Mouse (Mus musculus): Measurements from ENCODE around the gene En1. TPM values are rescaled to one million over a fixed set of nuclear protein-coding genes. Genes with fewer than 3 reads are reported as not detected.

En1 gene
- polyA plus RNA-seq, 1 experiment from 2014 or later: 0.05 TPM

DNA sequence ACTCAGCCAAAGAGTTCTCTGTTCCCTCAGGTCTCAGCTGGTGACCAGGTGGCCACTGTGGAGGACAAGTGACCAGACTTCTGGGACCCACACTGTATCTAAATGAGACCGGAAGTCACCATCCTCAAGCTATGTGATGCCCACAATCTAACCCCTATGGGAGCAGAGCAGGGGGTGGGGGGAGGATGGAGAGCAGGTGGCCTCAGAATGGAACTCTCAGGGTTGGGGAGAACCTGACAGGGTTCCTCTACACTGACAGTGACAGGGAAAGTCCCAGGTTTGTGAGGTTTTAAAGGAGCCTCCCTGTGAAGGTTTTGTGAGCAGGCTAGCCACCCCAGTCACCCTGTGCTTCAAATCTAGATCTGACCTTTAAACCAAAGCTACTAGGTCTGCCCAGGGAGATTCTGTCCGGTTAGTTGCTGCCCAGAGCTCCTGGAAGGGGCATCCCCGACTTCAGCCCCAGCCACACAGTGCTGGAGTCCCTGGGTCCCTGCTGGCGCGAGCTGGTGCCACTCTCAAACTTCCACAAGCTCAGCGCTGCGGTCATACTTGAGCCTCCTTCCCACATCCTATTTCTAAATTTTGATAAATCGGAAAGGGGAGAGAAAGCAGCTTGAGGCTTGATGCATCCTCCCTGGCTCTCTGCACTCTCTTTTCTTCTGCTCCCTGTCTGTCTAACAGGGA lies 8.8 kb upstream of the En1 start:
- ATAC-seq: no peak
- H3K36me3 ChIP-seq: no peaks in the 10 kb centered on the region
- WGBS (ENCODE audit: insufficient replicate concordance): 12% methylated on average over 8 of the region's 8 CpGs
- H3K4me2 ChIP-seq: no peak overlapping the region
- 0 out of 2 replicates have a peak, but pooled peaks cover 2% of the 10 kb centered on the region for H3K4me1 ChIP-seq
- no peak overlapping the region for H3K27ac ChIP-seq
- H3K9me3 ChIP-seq (replicated peaks): no peaks in the 10 kb centered on the region
- H3K27me3 ChIP-seq (replicated peaks): peaks cover 98% of the 10 kb centered on the region
- H3K4me3 ChIP-seq: no peak overlapping the region
- H3K9ac ChIP-seq: no peak overlapping the region

DNA sequence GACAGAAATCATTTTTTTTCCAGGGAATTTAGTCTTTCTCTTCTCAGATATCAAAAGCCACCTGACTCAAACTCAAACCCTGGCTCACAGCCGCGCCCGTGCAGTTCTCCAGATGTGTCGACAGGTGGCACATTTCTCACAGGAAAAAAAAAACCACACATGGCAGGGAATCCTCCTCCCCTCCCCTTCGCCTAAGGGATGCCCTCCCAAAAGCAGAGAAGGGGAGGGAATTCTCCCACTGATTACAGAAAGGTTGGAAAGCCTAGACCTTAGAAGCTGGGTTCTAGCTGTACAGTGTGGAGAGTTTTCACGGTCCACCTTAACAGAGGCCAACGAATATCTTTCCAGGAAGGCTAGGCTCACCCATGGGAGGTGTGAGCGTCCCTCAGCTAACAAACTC lies 7.6 kb upstream of the En1 start:
- 2% methylated on average over 8 of the region's 8 CpGs for WGBS (ENCODE audit: insufficient replicate concordance)
- Histone ChIP-seq H3K9me3 (replicated peaks) (no peaks in the 10 kb centered on the region), H3K27me3 (replicated peaks) (peaks cover 98% of the 10 kb centered on the region), H3K36me3 (no peaks in the 10 kb centered on the region), H3K4me3 (no peak overlapping the region), H3K27ac (no peak overlapping the region), H3K4me2 (no peak overlapping the region), H3K4me1 (no peaks in the 10 kb centered on the region), H3K9ac (no peak overlapping the region)
- no peak for ATAC-seq

DNA sequence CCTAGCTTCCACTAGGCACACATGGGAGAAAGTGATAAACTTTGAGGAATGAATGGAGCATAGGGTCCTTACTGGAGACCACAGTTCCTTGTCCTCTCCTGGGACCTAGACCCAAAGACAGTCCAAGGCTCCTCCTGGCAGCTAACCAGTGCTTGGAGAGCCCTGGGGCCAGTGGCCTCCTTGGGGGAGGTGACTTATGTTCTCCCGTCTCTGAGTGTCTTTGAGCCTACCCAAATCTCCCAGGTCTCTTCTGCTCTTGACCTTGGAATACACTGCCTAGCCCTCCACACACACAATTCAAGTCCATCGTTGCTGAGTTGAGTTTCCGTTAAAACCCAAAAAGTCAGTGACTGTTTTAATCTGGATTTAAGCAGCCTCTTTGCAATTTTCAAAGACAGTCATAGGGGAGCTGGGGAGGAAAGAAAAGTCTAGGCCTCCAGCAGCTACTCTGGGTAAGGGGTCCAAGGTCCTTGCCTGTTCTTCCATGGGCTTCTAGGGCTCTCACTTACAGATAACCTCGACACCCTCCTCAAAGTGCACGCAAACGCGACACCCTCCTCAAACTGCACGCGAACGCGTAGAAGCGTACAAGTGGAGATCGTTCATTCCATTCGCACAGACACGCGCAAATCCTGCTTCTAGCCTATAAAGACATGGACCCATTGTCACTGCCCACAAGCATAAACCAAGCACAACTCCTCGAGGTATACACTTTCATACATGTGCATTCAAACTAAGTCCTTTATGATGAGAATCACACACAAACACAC lies 6.6 kb upstream of the En1 start:
- no peak for ATAC-seq
- no peak overlapping the region for H3K4me3 ChIP-seq
- no peak overlapping the region for H3K27ac ChIP-seq
- no peaks in the 10 kb centered on the region for H3K4me1 ChIP-seq
- H3K9me3 ChIP-seq (replicated peaks): no peaks in the 10 kb centered on the region
- no peak overlapping the region for H3K4me2 ChIP-seq
- H3K36me3 ChIP-seq: no peaks in the 10 kb centered on the region
- 4% methylated on average over 17 of the region's 17 CpGs for WGBS (ENCODE audit: insufficient replicate concordance)
- H3K9ac ChIP-seq: no peak overlapping the region
- peaks cover 100% of the 10 kb centered on the region for H3K27me3 ChIP-seq (replicated peaks)

DNA sequence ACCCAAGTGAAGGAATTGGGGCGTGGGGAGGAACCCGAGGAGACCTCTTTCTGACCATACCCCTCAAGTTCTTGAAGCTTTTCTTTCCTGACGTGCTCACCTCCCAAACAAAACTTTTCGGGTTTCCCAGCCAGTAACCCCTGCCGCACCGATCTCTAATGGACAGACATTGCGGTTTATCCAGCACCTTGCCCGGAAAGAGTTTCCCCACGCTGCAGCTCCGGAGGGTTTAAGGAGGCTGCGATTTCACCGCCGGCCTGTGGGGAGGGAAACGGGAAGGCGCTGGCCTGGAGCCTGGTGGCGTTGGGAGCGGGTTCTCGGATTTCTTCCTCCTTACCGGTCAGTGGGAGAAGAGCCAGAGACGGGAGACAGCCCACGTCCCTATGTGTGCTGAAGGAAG lies 5.9 kb upstream of the En1 start:
- 2% methylated on average over 19 of the region's 21 CpGs for WGBS (ENCODE audit: insufficient replicate concordance)
- H3K4me1 ChIP-seq: no peaks in the 10 kb centered on the region
- H3K9ac ChIP-seq: no peak overlapping the region
- no peaks in the 10 kb centered on the region for H3K9me3 ChIP-seq (replicated peaks)
- ATAC-seq: no peak
- H3K4me2 ChIP-seq: peak overlapping the region; percentile 25
- no peak overlapping the region for H3K27ac ChIP-seq
- H3K27me3 ChIP-seq (replicated peaks): peaks cover 100% of the 10 kb centered on the region
- H3K4me3 ChIP-seq: no peak overlapping the region
- H3K36me3 ChIP-seq: no peaks in the 10 kb centered on the region

DNA sequence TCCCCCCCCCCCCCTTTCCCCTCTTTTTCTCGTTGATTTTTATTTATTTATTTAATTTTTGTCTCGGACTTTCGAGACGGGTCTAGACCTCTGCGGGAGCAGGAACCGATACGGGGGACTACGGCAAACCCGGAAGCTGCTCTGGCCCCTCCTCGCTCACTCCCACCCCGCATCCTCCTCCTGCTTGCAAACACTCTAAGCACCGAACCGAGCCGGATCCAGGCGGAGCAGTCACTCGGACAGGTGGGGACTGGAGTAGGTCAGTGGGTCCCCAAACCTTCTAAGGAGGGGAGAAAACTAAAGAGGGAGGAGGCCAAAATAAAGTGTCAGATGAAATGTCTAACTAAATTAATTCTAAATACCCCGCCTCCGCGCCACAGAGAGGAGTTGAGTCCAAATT lies 5.4 kb upstream of the En1 start:
- Histone ChIP-seq H3K36me3 (no peaks in the 10 kb centered on the region), H3K4me1 (no peaks in the 10 kb centered on the region), H3K9ac (no peak overlapping the region), H3K27ac (no peak overlapping the region), H3K4me2 (peak overlapping the region; percentile 25), H3K9me3 (replicated peaks) (no peaks in the 10 kb centered on the region), H3K27me3 (replicated peaks) (peaks cover 100% of the 10 kb centered on the region), H3K4me3 (no peak overlapping the region)
- no peak for ATAC-seq
- 1% methylated on average over 19 of the region's 19 CpGs for WGBS (ENCODE audit: insufficient replicate concordance)

DNA sequence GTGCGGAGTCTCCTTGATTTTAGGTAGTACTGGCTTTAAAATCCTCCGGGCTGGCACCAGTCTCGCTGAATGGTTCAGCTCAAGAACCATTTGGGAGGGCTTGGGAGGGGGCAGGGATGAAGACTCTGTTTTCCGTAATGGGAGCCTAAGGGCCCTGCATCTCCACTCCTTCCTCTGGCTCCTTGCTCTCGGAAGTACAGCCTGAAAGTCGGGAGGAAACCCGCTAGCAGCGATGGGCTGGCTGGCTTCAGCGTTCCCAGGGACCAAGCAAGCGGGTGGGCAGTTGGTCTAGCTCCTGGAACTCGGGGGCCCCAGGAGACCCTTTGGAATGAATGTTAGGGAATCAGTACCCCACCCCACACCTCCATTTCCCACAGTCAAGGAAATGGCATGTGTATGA lies 4.9 kb upstream of the En1 start:
- no peak overlapping the region for H3K4me3 ChIP-seq
- no peaks in the 10 kb centered on the region for H3K4me1 ChIP-seq
- H3K27me3 ChIP-seq (replicated peaks): peaks cover 100% of the 10 kb centered on the region
- ATAC-seq: no peak
- H3K9me3 ChIP-seq (replicated peaks): no peaks in the 10 kb centered on the region
- no peaks in the 10 kb centered on the region for H3K36me3 ChIP-seq
- no peak overlapping the region for H3K9ac ChIP-seq
- WGBS (ENCODE audit: insufficient replicate concordance): 3% methylated on average over 11 of the region's 11 CpGs
- H3K4me2 ChIP-seq: no peak overlapping the region
- no peak overlapping the region for H3K27ac ChIP-seq

DNA sequence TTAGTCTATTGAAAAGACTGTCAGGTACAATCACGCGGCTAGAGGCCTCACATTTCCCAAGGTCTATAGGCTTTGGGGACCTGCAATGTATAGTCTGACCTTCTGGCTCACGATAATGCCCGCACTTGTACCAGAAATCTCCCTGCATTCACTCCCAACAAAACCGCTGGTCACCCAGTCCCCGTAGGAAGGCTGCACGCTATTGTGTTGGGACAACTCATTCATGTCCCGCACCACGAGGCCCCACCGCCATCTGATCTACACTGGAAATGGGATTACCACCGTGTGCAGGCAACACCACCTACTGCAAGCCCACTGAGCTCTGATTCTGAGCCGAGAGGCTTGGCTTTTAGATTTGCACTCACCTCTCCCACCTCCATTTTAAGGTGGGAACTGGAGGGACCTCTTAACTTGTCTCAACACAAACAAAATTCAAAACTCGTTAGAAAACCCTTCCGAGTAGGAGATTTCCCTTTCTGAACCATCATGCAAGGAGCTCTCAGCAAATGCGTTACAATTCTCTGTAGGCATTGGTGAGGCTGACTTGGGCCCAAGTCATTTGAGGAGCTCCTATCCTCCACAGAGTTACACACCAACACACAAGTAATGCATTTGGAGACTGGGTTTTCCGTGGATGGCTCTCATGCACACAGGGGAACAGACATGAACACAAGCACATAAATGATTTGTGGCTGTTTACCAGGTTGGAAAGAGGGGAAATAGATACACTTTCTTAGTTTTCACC lies 3.9 kb upstream of the En1 start:
- no peak for ATAC-seq
- WGBS (ENCODE audit: insufficient replicate concordance): 4% methylated on average over 16 of the region's 16 CpGs
- H3K4me2 ChIP-seq: no peak overlapping the region
- peaks cover 7% of the 10 kb centered on the region for H3K4me1 ChIP-seq
- peaks cover 100% of the 10 kb centered on the region for H3K27me3 ChIP-seq (replicated peaks)
- no peak overlapping the region for H3K9ac ChIP-seq
- H3K9me3 ChIP-seq (replicated peaks): no peaks in the 10 kb centered on the region
- H3K36me3 ChIP-seq: no peaks in the 10 kb centered on the region
- no peak overlapping the region for H3K27ac ChIP-seq
- H3K4me3 ChIP-seq: no peak overlapping the region

DNA sequence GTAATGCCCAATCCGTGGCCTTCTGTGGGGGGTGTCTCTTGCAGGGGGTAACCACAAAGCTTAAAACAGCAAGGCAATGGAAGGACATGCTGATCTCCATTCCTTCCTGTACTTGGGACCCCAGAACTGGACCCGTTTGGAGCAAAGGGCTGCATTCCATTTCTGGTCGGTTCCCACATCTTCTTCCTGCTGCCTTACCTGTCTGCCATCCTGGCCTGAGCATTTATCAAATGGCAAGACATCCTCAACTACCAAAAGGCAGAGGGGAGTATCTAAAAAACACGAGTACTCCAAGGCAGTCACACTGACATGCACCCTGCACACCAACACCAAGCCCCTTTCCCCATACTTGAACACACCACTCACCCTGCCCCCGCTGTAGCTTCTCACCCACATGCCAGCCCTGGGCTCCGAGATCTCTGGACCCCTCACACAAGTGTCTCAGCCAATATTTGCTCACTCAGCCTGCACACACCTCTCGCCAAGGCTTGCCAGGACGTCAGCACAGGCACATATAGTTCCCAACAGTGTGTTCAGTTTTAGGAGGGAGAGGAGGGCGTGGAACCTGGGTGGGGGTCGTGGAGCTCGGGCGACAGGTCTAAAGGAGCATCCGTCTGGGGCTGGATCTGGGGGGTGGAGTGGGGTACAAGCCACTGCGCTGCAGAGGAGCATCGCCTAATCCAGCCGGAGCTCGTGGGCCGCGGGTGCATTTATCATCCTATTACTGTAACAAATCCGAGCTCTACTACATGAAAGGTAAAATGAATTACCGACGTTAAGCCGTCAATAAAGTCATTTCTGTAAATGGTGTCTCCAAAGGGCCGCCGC lies 2.7 kb upstream of the En1 start:
- 3% methylated on average over 25 of the region's 25 CpGs for WGBS (ENCODE audit: insufficient replicate concordance)
- Histone ChIP-seq H3K4me1 (peaks cover 9% of the 10 kb centered on the region), H3K27me3 (replicated peaks) (peaks cover 100% of the 10 kb centered on the region), H3K27ac (no peak overlapping the region), H3K4me3 (no peak overlapping the region), H3K4me2 (no peak overlapping the region), H3K9me3 (replicated peaks) (no peaks in the 10 kb centered on the region), H3K9ac (no peak overlapping the region), H3K36me3 (no peaks in the 10 kb centered on the region)
- ATAC-seq: no peak

DNA sequence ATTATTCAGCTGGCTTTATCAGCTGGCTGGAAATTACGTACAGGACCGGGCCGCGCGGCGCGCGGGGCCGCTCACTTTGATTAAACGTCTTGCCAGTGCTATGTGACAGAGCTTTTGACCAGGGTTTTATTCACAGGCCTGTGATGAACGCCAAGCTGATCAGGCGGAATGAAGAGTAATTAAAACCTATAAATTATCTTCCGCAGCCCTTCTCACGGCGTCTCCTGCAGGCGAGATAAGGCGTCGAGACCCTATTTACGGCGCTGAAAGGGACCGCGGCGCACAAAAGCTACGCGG lies 2.1 kb upstream of the En1 start:
- no peak overlapping the region for H3K9ac ChIP-seq
- H3K36me3 ChIP-seq: no peaks in the 10 kb centered on the region
- no peaks in the 10 kb centered on the region for H3K9me3 ChIP-seq (replicated peaks)
- H3K4me3 ChIP-seq: no peak overlapping the region
- H3K27me3 ChIP-seq (replicated peaks): peaks cover 100% of the 10 kb centered on the region
- H3K4me1 ChIP-seq: peaks cover 9% of the 10 kb centered on the region
- no peak for ATAC-seq
- no peak overlapping the region for H3K27ac ChIP-seq
- H3K4me2 ChIP-seq: no peak overlapping the region
- WGBS (ENCODE audit: insufficient replicate concordance): 3% methylated on average over 25 of the region's 25 CpGs

DNA sequence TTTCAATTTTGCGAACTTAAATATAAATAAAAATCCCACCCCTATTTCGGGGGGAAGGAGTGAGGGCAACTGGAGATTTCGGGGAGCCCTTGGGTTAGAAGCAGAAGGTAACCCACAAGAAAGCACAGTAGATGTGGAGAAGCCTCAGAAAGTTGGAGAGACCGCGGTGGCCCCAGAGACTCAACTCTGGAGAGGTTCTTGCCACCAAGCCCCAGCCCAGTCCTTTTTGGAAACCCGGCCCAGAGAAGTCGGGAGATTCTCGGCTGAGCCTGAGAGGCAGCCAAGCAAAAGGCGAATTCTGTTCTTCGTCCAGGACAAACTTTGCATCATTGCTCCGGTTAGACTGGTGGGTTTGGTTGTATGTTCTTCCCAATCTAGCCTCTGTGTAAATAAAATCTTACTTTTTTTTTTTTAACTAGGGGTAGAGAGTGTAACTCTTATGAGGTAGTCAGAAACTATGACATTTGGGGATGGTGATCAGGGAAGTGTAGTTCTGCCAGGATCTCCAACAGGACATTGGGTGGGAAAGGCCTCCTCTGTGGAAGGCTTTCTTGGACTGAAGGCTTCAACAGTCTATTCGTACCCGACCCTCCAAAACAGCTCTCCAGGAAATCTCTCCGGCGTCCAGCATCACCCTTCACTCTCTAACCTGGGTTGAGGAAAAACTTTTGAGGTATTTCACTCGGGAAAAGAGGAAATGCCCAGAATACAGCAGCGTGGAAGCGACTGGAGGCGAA lies 1.5 kb upstream of the En1 start:
- 2% methylated on average over 19 of the region's 19 CpGs for WGBS (ENCODE audit: insufficient replicate concordance)
- peaks cover 100% of the 10 kb centered on the region for H3K27me3 ChIP-seq (replicated peaks)
- no peak overlapping the region for H3K9ac ChIP-seq
- no peak overlapping the region for H3K27ac ChIP-seq
- H3K4me2 ChIP-seq: no peak overlapping the region
- peaks cover 9% of the 10 kb centered on the region for H3K4me1 ChIP-seq
- H3K36me3 ChIP-seq: no peaks in the 10 kb centered on the region
- H3K9me3 ChIP-seq (replicated peaks): no peaks in the 10 kb centered on the region
- ATAC-seq: no peak
- H3K4me3 ChIP-seq: no peak overlapping the region

DNA sequence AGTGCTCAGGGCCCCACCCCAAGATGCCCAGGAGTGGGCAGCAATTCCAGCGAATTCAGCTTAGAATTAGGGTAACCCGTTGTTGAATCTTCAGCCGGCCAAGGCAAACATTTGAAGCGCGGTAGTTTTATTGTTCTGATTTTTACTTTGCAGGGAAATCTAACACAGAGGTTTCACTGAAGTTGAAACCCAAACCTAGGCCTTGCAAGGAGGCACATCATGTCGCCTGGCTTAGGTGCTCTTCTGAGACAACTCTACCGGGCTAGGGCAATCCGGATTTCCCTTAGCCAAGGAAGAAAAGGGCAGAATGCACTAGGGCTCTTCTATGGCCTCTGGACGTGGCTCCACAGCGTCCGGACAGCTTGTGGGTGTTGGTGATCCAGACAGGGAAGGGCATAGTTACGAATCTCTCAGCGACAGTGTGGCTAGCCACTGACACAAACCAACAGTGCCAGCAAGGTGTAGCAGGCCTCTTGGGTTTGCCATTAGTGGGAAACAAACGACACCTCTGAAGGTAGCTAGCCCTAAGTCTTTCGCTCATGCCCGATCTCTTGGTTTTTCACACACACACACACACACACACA lies 873 bp upstream of the En1 start:
- no peak for ATAC-seq
- Histone ChIP-seq H3K9me3 (replicated peaks) (no peaks in the 10 kb centered on the region), H3K9ac (no peak overlapping the region), H3K27ac (no peak overlapping the region), H3K36me3 (no peaks in the 10 kb centered on the region), H3K27me3 (replicated peaks) (peaks cover 100% of the 10 kb centered on the region), H3K4me3 (no peak overlapping the region), H3K4me1 (peaks cover 9% of the 10 kb centered on the region), H3K4me2 (no peak overlapping the region)
- 1% methylated on average over 16 of the region's 16 CpGs for WGBS (ENCODE audit: insufficient replicate concordance)

All from liver, embryonic 12.5 days (tissue).